Mouse (Mus musculus): ENCODE measurements around the gene L3mbtl3. TPM values are rescaled to one million over a fixed set of nuclear protein-coding genes. Genes with fewer than 3 reads are reported as not detected.

Gene L3mbtl3
- polyA plus RNA-seq (2014; fragmentation: Nextera tagmentation; extraction: Ambion mirVana): 18.0 and 24.5 TPM in 2 replicates

GRCm38 (mm10) chr10:26375790-26376545 is at the start of gene L3mbtl3:
L3mbtl3 (minus strand) TSS chr10:26375971.
- Histone ChIP-seq H3K27me3 (replicated peaks; ENCODE audit: control insufficient read depth, insufficient read depth, low read length) (no peaks in the 10 kb centered on the region), H3K9me3 (replicated peaks; ENCODE audit: control insufficient read depth, low read length) (no peaks in the 10 kb centered on the region), H3K27ac (ENCODE audit: low read depth, low read length) (peak within 1 kb of the TSS; percentile 94), H3K36me3 (ENCODE audit: control insufficient read depth, insufficient read depth, low read length) (no peaks in the 10 kb centered on the region), H3K9ac (ENCODE audit: low read length) (peak within 1 kb of the TSS; percentile 92), H3K4me3 (ENCODE audit: low read depth, low read length) (peak within 1 kb of the TSS; percentile 80), H3K4me1 (ENCODE audit: control insufficient read depth, insufficient read depth, low read length) (peaks cover 3% of the 10 kb centered on the region; the same call in 1 of the 2 replicates), H3K4me2 (ENCODE audit: low read length) (peak within 1 kb of the TSS; percentile 95)
- under 1% methylated on average over 42 of the region's 42 CpGs for WGBS
- ATAC-seq (peak; percentile 88), DNase-seq (ENCODE audit: low spot score) (peak; percentile 95)

- Histone ChIP-seq H3K27ac (ENCODE audit: low read depth, low read length) (no peak overlapping the region), H3K4me2 (ENCODE audit: low read length) (no peak overlapping the region), H3K36me3 (ENCODE audit: control insufficient read depth, insufficient read depth, low read length) (no peaks in the 10 kb centered on the region), H3K4me1 (ENCODE audit: control insufficient read depth, insufficient read depth, low read length) (no peaks in the 10 kb centered on the region), H3K9me3 (replicated peaks; ENCODE audit: control insufficient read depth, low read length) (no peaks in the 10 kb centered on the region), H3K27me3 (replicated peaks; ENCODE audit: control insufficient read depth, insufficient read depth, low read length) (no peaks in the 10 kb centered on the region), H3K9ac (ENCODE audit: low read length) (no peak overlapping the region), H3K4me3 (ENCODE audit: low read depth, low read length) (no peak overlapping the region)
- WGBS: 84% methylated on average over 2 of the region's 2 CpGs
- ATAC-seq: no peak
- no peak for DNase-seq (ENCODE audit: low spot score)
Observed at GRCm38 (mm10) chr10:26421168-26421567, 45.4 kb upstream of the L3mbtl3 start.

- DNase-seq (ENCODE audit: low spot score) (no peak), ATAC-seq (no peak)
- Histone ChIP-seq H3K9ac (ENCODE audit: low read length) (no peak overlapping the region), H3K27me3 (replicated peaks; ENCODE audit: control insufficient read depth, insufficient read depth, low read length) (no peaks in the 10 kb centered on the region), H3K27ac (ENCODE audit: low read depth, low read length) (no peak overlapping the region), H3K4me3 (ENCODE audit: low read depth, low read length) (no peak overlapping the region), H3K4me2 (ENCODE audit: low read length) (no peak overlapping the region), H3K36me3 (ENCODE audit: control insufficient read depth, insufficient read depth, low read length) (no peaks in the 10 kb centered on the region), H3K4me1 (ENCODE audit: control insufficient read depth, insufficient read depth, low read length) (no peaks in the 10 kb centered on the region), H3K9me3 (replicated peaks; ENCODE audit: control insufficient read depth, low read length) (no peaks in the 10 kb centered on the region)
Observed at GRCm38 (mm10) chr10:26388656-26389055, 12.9 kb upstream of the L3mbtl3 start.

- no peak overlapping the region for H3K27ac ChIP-seq (ENCODE audit: low read depth, low read length)
- peaks cover 3% of the 10 kb centered on the region; the same call in 1 of the 2 replicates for H3K4me1 ChIP-seq (ENCODE audit: control insufficient read depth, insufficient read depth, low read length)
- DNase-seq (ENCODE audit: low spot score) (no peak), ATAC-seq (no peak)
- no peak overlapping the region for H3K4me2 ChIP-seq (ENCODE audit: low read length)
- no peaks in the 10 kb centered on the region for H3K36me3 ChIP-seq (ENCODE audit: control insufficient read depth, insufficient read depth, low read length)
- 76% methylated on average over 6 of the region's 6 CpGs for WGBS
- no peaks in the 10 kb centered on the region for H3K9me3 ChIP-seq (replicated peaks; ENCODE audit: control insufficient read depth, low read length)
- H3K4me3 ChIP-seq (ENCODE audit: low read depth, low read length): no peak overlapping the region
- H3K27me3 ChIP-seq (replicated peaks; ENCODE audit: control insufficient read depth, insufficient read depth, low read length): no peaks in the 10 kb centered on the region
- no peak overlapping the region for H3K9ac ChIP-seq (ENCODE audit: low read length)
Observed at GRCm38 (mm10) chr10:26377332-26377602, 1.5 kb upstream of the L3mbtl3 start.

DNA sequence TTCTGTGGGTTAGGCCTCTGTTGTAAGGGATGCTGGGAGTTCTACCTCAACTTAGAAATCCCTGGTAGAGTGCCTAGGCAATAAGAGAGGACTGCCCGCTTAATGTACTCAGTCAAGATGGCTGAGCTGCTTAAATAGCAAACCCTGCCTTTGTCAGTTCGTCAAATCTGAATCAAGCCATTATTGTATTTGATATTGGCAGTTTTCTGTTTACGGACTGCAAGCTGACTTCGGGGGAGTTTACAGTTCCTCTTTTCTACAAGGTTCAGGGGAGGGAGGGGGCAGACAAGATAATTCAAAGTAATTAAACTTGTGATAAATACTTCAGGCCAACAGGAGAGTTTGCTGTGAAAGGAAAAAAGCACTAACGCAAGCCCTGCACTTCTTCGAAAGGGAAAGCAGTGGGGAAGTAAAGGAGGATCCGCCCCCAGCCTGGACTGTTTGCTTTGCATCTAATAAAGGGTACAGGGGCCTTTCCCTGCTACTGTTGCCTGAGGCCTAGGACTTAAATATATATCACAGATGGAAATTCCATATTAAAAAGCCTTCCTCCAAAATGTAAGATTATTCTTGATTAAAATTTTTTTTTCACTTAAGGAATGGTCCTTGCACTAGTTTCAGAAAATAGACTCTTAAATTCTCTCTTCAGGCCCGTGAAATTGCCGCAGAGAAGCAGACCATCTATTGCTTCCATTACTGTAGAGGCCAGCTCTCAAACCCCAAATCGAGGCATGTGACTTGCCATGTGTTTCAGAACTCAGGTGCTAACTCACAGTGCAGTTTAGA is 968 bp upstream of the L3mbtl3 start:
- Histone ChIP-seq H3K4me1 (ENCODE audit: control insufficient read depth, insufficient read depth, low read length) (peaks cover 3% of the 10 kb centered on the region; the same call in 1 of the 2 replicates), H3K4me3 (ENCODE audit: low read depth, low read length) (peak overlapping the region; percentile 80), H3K27ac (ENCODE audit: low read depth, low read length) (peak overlapping the region; percentile 94), H3K9me3 (replicated peaks; ENCODE audit: control insufficient read depth, low read length) (no peaks in the 10 kb centered on the region), H3K27me3 (replicated peaks; ENCODE audit: control insufficient read depth, insufficient read depth, low read length) (no peaks in the 10 kb centered on the region), H3K36me3 (ENCODE audit: control insufficient read depth, insufficient read depth, low read length) (no peaks in the 10 kb centered on the region), H3K4me2 (ENCODE audit: low read length) (peak overlapping the region; percentile 95), H3K9ac (ENCODE audit: low read length) (peak overlapping the region; percentile 92)
- no peak; the same call in 1 of the 2 replicates for ATAC-seq
- 28% methylated on average over 10 of the region's 10 CpGs for WGBS
- DNase-seq (ENCODE audit: low spot score): peak; percentile 44

GRCm38 (mm10) chr10:26375351-26375751 is 420 bp downstream of the L3mbtl3 start:
- H3K4me1 ChIP-seq (ENCODE audit: control insufficient read depth, insufficient read depth, low read length): peaks cover 3% of the 10 kb centered on the region; the same call in 1 of the 2 replicates
- no peaks in the 10 kb centered on the region for H3K9me3 ChIP-seq (replicated peaks; ENCODE audit: control insufficient read depth, low read length)
- under 1% methylated on average over 19 of the region's 30 CpGs for WGBS
- H3K9ac ChIP-seq (ENCODE audit: low read length): peak overlapping the region; percentile 92
- peak overlapping the region; percentile 95 for H3K4me2 ChIP-seq (ENCODE audit: low read length)
- H3K27ac ChIP-seq (ENCODE audit: low read depth, low read length): peak overlapping the region; percentile 94
- DNase-seq (ENCODE audit: low spot score): no peak
- H3K36me3 ChIP-seq (ENCODE audit: control insufficient read depth, insufficient read depth, low read length): no peaks in the 10 kb centered on the region
- H3K4me3 ChIP-seq (ENCODE audit: low read depth, low read length): peak overlapping the region; percentile 80
- ATAC-seq: peak; percentile 55
- no peaks in the 10 kb centered on the region for H3K27me3 ChIP-seq (replicated peaks; ENCODE audit: control insufficient read depth, insufficient read depth, low read length)

- Histone ChIP-seq H3K4me1 (ENCODE audit: control insufficient read depth, insufficient read depth, low read length) (peaks cover 3% of the 10 kb centered on the region; the same call in 1 of the 2 replicates), H3K9ac (ENCODE audit: low read length) (peak overlapping the region; percentile 92), H3K9me3 (replicated peaks; ENCODE audit: control insufficient read depth, low read length) (no peaks in the 10 kb centered on the region), H3K27ac (ENCODE audit: low read depth, low read length) (peak overlapping the region; percentile 94), H3K4me3 (ENCODE audit: low read depth, low read length) (peak overlapping the region; percentile 80), H3K4me2 (ENCODE audit: low read length) (peak overlapping the region; percentile 95), H3K36me3 (ENCODE audit: control insufficient read depth, insufficient read depth, low read length) (no peaks in the 10 kb centered on the region), H3K27me3 (replicated peaks; ENCODE audit: control insufficient read depth, insufficient read depth, low read length) (no peaks in the 10 kb centered on the region)
- peak; percentile 69 for DNase-seq (ENCODE audit: low spot score)
- WGBS: under 1% methylated on average over 77 of the region's 101 CpGs
- ATAC-seq: peak; percentile 59
Observed at GRCm38 (mm10) chr10:26374436-26375311, 1.1 kb downstream of the L3mbtl3 start.

DNA sequence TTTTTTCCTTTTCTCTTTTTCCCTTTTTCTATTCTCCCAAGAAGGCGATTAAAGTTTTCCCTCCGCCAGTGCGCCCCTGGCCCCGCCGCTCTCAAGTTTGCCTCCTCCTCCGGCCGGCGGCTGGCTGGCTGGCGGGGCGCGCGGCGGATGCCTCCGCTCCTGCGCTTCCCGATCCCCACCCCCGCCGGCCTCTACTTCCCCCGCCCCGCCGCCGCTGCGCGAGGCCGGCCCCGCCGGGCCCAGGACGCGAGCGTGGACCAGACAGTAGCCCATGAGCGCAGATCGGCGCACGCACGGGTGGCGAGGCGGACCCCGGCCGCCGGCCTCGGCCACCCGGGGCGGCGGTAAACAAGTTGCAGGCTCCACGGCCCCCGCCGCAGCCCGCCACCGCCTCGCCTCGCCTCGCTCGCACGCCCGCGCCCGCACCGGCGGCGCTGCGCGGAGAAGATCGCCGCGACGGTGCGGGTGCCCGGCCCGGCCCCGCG is 1.8 kb downstream of the L3mbtl3 start:
- ATAC-seq (peak; percentile 30), DNase-seq (ENCODE audit: low spot score) (peak; percentile 63)
- Histone ChIP-seq H3K9me3 (replicated peaks; ENCODE audit: control insufficient read depth, low read length) (no peaks in the 10 kb centered on the region), H3K4me2 (ENCODE audit: low read length) (peak overlapping the region; percentile 95), H3K27me3 (replicated peaks; ENCODE audit: control insufficient read depth, insufficient read depth, low read length) (no peaks in the 10 kb centered on the region), H3K4me3 (ENCODE audit: low read depth, low read length) (peak overlapping the region; percentile 80), H3K4me1 (ENCODE audit: control insufficient read depth, insufficient read depth, low read length) (peaks cover 3% of the 10 kb centered on the region; the same call in 1 of the 2 replicates), H3K36me3 (ENCODE audit: control insufficient read depth, insufficient read depth, low read length) (no peaks in the 10 kb centered on the region), H3K9ac (ENCODE audit: low read length) (peak overlapping the region; percentile 92), H3K27ac (ENCODE audit: low read depth, low read length) (peak overlapping the region; percentile 94)
- whole genome bisulfite sequencing: 1% methylated on average over 71 of the region's 71 CpGs
